Mouse (Mus musculus) left cerebral cortex, adult 8-10 months (tissue): ENCODE data around the gene Slc29a1. TPM values are rescaled to one million over a fixed set of nuclear protein-coding genes. Genes with fewer than 3 reads are reported as not detected.

Experiments
- DNase-seq, 2 experiments: peaks; one replicate each; pipeline ENCODE4 v3.0.0; 2022; ENCODE audit warnings: low spot score in 2 of 2
- total RNA-seq, 4 experiments: library from RNA; stranded (reverse); gene quantifications; 2 replicates each; pipeline ENCODE4 v1.2.4; 2022

Gene Slc29a1
- total RNA-seq, 4 experiments from 2014 or later = 27.4 to 32.1 (median 29.5) TPM

- DNase-seq = peak in 1 of 2 experiments; percentile 74
These were observed 27.0 kb downstream of the Slc29a1 start for GRCm38 (mm10) chr17:45572103-45573086.

GRCm38 (mm10) chr17:45569999-45570398 lies 29.4 kb downstream of the Slc29a1 start:
- DNase-seq = no peak

GRCm38 (mm10) chr17:45568990-45569389 lies 30.4 kb downstream of the Slc29a1 start:
- DNase-seq = no peak

- no peak for DNase-seq
These were observed 32.2 kb downstream of the Slc29a1 start for GRCm38 (mm10) chr17:45567162-45567601.

- no peak for DNase-seq
These were observed 32.8 kb downstream of the Slc29a1 start for GRCm38 (mm10) chr17:45566360-45567161.

GRCm38 (mm10) chr17:45566031-45566359 lies 33.4 kb downstream of the Slc29a1 start:
- DNase-seq = no peak

GRCm38 (mm10) chr17:45565103-45565502 lies 34.3 kb downstream of the Slc29a1 start:
- DNase-seq = no peak

GRCm38 (mm10) chr17:45564531-45565084 lies 34.8 kb downstream of the Slc29a1 start:
- DNase-seq = no peak

- DNase-seq = peak; percentile 77 to 86
These were observed 35.5 kb downstream of the Slc29a1 start, which contains the start of gene Slc35b2 for GRCm38 (mm10) chr17:45563655-45564530. TSS of gene Slc35b2 (plus strand) at chr17:45563874.

- DNase-seq = no peak
These were observed 36.2 kb downstream of the Slc29a1 start for GRCm38 (mm10) chr17:45563216-45563615.

GRCm38 (mm10) chr17:45559732-45560525 lies 39.5 kb downstream of the Slc29a1 start:
- DNase-seq = no peak

- DNase-seq = no peak
These were observed 41.2 kb downstream of the Slc29a1 start for GRCm38 (mm10) chr17:45557998-45558862.

GRCm38 (mm10) chr17:45557246-45557824 lies 42.1 kb downstream of the Slc29a1 start:
- no peak for DNase-seq

- no peak for DNase-seq
These were observed 42.7 kb downstream of the Slc29a1 start for GRCm38 (mm10) chr17:45556514-45557245.

- no peak for DNase-seq
These were observed 43.3 kb downstream of the Slc29a1 start for GRCm38 (mm10) chr17:45556107-45556489.

- DNase-seq = peak in 1 of 2 experiments; percentile 87
These were observed 43.8 kb downstream of the Slc29a1 start, which contains the start of gene Nfkbie for GRCm38 (mm10) chr17:45555452-45556106. TSS of gene Nfkbie (plus strand) at chr17:45555703.

GRCm38 (mm10) chr17:45554420-45554819 lies 45.0 kb downstream of the Slc29a1 start:
- DNase-seq = no peak
